Mouse (Mus musculus) ovary, postnatal 10 days (tissue): ENCODE measurements around the gene Nfya.
"Not testable (repeated sequence)": the region's sequence is repeated elsewhere in the genome, so short reads cannot be mapped to it uniquely, and the experiment has no call there.

ENCODE experiments used
- DNase-seq: peaks from one replicate; pipeline ENCODE4 v3.0.0; 2022; ENCODE audit warnings: low spot score

Nfya gene

DNA sequence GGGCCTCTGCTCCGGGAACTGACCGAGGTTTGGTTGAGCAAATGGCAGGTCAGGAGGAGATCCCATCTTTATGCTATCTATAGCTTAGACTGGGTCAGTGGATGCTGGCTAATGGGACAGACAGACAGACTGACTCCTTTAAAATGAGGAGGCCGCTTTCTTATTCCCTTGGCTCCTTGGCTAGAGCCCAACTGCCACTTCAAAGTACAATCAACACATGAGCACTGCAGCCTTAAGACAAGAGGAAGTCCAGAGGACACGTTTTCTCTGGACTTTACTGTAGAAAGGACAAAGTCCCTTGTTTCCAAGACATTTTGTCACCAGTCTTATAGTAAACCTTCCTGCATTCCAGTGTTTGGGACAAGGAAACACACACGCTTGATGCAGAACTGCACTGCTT is 18.3 kb downstream of the Nfya start:
- DNase-seq: no peak

DNA sequence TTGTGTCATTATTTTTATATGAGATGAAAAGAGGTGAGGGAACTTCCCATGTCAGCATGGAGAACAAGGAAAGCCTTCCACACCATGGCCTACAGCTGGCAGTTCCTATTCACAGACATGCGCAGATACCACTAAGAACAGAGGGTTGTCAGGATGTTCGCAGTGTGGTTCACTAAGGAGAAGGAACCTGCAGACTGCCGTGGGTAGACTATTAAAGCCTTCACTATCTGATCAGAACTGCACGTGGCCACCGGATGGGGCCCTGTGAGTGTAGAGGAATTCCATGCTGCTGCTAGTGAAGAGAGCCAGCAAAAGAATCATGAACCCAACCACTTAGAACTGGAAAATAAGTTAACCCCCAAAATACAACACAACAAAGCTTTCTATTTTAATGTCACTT is 20.3 kb downstream of the Nfya start:
- DNase-seq: no peak

DNA sequence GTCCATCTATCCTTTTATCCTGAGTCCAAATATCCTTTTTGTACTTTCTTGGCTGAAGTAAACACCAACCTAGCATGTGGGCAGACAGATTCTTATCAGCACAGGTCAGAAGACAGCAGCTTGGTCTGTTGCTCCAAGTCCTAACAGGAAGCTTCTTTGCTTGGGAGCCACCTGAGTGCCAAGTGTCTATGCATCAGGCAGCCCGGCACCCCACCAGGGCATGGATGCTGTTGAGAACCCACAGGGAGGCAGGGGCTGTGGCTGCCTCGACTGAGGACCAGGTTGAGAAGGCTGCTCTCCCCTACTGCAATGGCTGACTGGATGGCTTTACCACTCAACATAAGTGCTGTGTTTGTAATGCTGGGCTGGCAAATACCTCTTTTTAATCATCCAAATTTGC is 21.0 kb downstream of the Nfya start:
- no peak for DNase-seq

DNA sequence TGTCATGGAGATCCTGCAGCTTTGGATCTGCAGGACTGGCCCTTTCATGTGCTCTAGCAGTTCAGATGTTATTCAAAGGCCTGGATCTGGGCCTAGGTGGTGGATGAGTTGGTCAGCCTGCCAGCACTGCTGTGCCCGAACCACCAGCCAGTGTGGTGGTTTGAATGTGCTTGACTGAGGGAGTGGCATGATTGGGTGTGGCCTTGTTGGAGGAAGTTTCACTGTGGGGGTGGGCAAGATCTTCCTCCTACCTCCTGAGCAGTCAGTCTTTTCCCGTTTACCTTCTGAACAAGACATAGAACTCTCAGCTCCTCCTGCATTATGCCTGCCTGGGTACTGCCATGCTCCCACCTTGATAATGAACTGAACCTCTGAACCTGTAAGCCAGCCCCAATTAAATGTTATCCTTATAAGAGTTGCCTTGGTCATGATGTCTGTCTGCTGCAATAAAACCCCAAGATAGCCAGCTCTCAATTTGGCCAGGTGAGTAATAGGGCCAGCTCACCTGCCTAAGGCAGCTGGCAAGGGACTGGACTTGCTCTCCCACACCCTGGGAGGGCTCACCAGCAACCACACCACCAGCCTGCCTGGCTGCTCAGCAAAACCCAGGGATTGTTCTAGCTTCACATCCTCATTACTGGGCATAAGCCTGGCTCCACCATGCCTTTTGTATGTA is 23.8 kb downstream of the Nfya start:
- DNase-seq: no peak

DNA sequence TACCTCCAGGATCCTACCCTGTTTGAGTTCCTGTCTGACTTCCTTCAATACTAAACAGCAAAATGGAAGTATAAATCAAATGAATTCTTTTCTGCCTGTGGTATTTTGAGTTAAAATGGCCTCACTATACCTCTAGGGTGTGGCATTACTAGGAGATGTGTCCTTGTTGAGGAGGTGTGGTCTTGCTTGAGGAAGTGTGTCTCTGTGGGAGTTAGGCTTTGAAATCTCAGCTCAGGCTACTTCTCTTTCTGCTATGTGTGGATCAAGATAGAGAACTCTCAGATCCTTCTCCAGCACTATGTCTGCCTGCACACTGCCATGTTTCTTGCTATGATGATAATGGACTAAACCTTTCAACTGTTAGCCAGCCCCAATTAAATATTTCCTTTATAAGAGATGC is 30.7 kb downstream of the Nfya start:
- DNase-seq: no peak

DNA sequence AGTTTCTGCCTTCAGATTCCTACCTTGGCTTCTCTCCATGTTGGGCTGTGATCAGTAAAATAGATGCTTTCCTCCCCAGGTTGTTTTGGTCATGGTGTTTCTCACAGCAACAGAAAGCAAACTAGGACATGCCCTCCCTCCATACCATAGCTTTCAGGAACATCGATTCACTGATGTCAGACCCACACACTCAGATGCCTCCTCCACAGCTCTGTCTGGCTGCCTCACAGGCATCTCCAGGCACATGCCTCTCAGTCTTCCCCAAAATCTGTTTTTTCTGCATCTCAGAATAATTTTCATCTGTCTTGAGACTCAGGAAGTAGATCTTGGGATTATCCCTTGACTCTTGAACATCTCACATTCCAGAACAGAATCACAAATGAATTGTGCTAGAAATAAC is 33.6 kb downstream of the Nfya start:
- DNase-seq: no peak

DNA sequence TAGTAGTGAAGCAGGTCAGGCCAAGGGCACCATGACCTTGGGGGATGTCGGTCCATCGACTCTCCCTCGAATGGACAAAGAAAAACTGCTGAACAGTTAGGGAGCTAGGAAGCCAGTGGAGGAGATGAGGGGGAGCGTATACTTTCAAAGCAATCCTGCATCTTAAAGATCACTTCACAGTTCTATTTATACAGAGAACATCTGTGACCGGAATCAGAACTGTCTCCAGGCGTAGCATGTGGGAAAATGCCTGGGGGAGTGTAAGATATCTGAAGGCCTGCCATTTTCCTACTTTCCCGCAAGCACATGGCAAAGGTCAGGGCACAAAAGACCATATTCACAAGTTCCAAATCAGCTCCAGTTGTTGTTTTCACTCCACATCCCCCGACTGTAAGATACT is 36.7 kb downstream of the Nfya start:
- DNase-seq: no peak

DNA sequence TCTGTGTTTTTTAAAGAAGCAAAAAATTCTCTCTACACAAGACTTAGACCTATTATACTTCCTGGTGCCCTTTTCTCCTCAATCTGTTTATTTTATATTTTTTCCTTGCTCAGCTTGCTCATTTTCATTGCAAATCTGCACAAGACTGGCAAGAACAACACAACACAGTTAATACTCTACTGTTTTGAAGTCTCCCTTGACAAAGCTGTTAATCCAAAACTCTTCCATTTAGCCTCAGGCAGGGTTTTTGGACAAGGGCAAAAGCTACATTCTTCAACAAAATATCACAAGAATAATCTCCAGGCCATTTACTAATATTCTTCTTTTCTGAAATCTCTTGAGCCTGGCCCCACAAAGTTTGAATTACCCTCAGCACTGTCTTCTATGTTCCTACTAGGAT is 38.1 kb downstream of the Nfya start:
- no peak for DNase-seq

DNA sequence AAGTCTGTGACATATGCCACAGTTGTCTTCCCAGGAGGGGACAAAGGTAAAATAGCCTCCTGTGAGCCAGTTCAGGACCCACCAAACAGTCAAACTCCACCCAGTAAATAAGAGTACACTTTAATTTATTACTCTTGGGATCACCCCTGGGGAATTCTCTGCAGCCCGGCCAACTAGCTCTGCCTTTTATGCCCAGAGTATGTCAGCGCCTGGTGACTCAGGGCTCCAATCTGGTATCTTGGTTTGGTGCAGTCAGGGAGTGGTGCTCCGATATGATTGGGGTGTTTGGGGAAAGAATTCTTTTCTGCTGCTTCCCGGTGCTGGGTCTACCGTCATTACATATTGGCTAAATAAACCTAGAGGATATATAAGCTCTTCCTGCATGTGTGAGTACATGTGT is 42.9 kb downstream of the Nfya start:
- DNase-seq: no peak

DNA sequence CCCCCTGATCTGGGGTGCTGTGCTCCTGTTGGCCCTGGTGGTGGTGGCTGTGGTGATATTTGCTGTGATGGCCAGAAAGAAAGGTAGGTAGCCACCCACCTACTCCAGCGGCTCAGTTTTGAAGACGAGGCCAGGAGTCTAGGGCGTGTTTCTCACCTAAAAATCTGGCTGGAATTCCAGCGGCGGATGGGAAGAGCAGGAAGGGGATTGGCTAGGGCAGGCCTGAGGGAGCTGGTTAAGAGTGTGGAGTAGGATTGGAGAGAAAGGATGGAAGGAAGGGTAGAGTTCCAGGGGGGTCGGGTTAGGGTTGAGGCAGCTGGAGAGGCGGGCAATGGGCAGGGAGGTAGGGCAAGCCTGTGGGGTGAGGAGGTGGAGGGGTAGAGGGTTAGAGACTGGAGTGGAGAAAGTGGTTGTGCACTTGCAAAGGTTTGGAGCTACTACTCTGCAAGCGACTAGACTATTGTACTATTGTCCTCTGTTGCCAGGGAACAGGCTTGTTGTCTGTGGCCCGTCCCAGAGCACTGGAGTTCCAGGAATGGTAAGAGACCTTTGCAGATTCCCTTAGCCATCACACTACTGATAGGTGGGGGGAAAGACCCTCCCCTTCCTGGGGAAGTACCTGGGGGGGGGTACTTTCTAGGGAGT is 44.1 kb downstream of the Nfya start:
- DNase-seq: no peak

DNA sequence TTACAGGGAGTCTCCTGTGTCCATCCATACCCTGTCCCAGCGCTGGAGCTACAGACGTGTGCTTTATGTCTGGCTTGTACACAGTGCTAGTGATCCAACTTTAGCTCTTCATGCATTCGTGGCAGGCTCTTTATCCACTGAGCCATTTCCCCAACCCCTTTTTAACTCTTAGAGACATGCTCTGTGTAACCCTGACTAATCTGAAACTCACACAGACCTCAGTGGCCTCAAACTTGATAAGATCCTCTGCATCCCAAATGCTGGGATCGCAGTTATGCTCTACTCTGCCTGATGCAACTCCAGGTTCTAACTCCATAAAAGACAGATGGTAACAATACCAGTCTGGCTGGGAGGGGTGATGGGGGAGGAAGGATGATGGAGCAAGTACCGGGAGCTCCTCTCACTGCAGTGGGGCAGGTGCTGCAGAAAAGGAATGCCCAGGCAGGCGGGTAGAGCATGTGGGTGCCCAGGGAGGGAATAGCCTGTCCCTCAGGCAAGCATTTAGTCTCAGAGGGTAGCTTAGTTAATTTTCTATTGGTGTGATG is 46.2 kb downstream of the Nfya start:
- no peak for DNase-seq

DNA sequence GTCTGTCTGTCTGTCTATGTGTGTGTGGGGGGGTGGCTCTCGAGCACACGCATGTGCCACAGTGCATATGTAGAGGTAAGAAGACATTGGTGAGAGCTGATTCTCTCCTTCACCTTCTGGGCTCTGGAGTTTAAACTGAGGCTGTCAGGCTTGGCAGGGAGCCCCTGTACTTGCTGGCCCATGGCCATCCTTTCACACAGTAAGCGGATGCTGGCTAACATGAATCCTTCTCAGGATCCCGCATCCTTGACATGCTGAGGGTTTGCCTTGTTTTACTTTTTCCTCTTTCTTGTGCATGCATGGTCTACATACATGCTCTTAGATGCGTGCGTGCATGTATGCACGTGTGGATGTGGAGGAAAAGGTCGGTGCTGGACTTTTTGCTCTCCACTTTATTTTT is 46.7 kb downstream of the Nfya start:
- no peak for DNase-seq

DNA sequence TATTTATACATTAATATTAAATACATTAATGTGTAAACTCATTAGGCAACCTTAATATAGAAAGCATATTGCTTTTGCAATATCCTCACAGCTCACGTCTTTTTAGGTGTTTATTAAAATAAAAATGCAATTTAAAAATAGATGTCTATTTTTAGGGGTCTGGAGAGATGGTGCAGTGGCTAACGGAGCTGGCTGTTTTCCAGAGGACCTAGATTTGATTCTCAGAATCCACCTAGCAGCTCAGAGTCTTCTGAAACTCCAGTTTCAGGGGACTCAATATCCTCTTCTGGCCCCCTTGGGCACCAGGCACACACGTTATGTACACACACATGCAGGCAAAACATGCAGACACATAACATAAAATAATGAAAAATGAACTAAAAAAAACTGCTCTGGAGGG is 47.4 kb downstream of the Nfya start:
- no peak for DNase-seq

DNA sequence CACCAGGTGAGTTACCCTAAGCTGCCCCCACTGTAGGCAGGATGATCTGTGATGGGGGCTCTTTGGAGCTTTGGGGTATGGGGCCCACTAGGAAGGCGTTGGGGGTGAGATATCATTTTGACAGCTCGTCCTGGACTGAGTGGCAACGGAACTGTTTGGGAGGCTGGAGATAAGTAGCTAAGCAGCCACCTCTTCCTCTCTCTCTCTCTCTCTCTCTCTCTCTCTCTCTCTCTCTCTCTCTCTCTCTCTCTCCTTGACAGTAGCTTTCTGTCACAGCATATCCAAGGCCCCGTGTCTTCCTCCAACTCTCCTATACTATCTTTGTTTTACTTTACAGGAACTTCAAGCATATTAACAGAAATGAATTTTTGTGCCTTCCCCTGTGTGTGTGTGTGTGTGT is 49.2 kb downstream of the Nfya start:
- no peak for DNase-seq

DNA sequence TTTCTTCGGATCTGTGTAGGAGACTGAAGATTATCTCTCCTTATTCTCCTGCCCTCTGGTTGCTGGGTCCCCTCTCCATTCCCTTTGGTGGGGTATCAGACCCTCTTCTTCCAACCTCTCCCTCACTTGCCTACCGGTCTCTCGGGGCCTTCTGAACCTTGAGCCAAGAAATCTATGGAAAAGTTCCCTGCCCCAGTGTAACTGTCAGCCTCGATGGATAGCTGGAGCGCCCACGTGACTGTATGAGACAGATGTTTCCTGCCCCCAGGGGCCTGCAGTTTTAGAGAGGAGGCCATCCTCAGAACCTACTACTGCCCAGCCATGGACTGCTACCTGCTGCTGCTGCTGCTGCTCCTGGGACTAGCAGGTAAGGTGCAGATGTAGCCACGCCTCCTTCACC is 50.1 kb downstream of the Nfya start, which contains the start of gene Treml1:
TSS of gene Treml1 (plus strand) at position 301 of the 400 bp plus-strand sequence.
- DNase-seq: no peak

DNA sequence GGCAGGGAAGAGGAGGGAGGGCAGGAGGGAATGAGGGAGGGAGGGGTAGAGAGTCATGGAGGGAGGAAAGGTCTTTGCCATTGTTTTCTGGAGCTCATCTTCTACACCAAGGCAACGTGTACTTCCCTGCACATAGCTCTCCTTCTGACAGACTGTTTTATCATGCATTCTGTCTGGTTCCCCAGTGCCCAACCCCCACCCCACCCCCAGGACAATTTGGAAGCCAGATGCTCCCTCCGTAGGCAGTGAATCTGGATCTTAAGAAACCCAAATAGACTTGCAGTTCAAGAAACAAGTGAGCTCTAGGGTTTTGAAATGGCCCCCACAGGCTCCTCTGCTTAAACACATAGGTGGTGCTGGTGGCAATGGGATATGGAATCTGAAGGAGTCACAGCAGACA is 51.8 kb downstream of the Nfya start:
- DNase-seq: no peak

DNA sequence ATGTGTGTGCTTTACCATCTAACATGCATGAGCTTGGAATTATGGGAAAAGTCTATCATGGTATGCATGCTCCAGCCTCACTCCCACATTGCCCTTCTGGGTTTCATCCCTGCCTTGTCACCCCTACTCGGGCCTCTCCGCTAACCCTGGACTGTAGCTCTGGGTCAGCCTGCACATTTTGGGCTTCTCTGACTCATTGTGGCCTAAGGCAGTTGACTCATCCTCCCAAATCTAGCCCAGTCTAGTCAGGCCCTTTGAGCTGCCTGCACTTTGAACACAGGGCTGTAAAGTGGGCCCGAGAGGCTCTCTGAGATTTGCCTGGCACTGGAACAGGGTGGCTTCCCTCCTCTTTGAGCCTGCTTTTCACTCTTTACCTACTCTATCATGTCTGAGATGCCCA is 53.9 kb downstream of the Nfya start:
- no peak for DNase-seq

DNA sequence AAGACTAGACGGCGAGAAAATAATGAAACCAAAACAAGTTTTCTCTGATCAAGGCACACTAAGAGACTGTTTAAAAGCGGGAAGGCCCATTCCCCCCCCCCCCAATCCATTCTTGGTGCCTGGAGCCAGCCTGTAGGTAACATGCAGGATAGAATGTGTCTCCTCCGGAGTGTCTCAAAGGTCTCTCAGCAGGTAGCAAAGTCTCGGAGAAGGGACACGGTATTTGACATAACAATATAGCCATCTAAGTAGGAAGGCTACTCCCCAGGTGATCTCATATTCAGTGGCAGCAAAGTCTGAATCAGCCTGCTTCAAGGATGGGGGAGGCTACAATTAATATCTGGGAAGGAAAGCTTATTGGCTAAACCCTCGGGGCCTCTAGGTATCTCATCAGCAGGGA is 56.7 kb downstream of the Nfya start:
- DNase-seq: not testable (repeated sequence)

DNA sequence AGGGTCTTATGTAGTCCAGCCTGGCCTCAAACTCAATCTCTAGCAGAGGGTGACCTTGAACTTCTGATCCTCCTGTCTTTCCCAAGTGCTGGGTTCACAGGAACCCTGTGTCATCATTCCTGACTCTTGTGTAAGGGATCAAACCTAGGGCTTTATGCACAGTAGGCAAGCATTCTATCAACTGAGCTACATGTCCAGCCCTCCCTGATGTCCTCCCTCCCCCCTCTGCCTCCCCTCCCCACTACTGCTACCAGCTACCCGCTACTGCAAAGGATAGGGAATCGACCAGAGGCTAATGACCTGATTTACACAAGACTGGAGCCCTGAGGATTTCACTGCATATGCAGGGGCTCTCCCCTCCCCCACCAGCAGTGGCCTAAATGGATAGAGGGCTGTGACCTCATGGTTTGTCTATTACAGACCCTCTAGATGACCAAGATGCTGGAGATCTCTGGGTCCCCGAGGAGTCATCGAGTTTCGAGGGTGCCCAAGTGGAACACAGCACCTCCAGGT is 59.0 kb downstream of the Nfya start:
- no peak for DNase-seq

DNA sequence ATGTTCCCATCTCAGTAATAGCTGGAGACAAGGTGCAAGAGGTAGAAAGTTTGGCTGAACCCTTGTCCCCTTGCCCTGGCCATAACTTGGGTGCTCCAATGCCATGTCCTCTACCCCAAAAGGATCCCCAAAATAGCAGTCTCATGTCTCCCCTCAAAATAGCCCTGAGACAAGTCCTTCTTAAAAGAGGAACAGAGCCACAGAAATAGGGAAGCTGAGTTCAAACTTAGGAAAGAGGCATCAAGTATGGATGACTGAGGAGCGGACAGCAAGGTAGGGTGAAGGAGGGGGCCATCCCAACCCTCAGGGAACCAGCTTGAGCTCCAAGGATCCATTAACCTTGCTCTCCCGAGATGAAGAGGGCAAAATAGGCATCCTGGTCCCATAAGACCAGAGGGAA is 62.4 kb downstream of the Nfya start:
- no peak for DNase-seq

DNA sequence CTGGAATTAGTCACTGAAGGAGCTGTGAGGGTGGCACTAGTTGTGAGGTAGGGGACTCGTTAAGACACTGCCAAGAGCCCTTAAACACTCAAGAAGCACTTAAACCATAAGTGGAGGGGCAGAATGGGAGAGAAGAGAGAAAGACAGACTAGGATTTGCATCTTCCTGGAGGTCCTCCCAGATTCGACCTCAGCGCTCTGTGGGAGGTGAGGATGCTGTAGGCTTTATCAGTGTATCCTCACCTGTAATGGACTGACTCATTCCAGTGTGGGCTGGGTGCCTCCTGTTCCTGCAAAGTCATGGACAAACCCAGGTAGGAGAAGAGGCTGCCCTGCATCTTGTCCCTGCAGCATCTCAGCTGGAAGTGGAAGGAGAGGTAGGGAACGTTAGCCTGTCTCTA is 62.9 kb downstream of the Nfya start:
- DNase-seq: no peak

DNA sequence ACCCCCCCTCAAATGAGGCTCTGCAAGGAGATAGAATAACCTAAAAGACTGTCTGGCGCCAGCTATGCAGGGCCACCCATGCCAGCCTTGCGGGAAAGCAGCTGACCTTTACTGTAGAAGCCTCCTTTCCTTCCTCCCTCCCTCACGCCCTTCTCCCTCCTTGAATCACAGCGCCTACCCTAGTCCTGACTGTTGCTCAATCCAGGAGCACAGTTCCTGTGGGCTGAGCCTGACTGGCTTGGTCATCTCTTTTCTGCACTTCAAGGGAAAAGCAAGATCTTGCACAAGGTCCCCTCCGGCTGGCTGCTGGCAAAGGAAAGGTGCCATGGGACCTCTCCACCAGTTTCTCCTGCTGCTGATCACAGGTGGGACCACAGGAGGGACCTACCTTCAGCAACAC is 63.5 kb downstream of the Nfya start, which contains the start of gene Trem2:
TSS of gene Trem2 (plus strand) at position 171 of the 400 bp plus-strand sequence.
- no peak for DNase-seq

DNA sequence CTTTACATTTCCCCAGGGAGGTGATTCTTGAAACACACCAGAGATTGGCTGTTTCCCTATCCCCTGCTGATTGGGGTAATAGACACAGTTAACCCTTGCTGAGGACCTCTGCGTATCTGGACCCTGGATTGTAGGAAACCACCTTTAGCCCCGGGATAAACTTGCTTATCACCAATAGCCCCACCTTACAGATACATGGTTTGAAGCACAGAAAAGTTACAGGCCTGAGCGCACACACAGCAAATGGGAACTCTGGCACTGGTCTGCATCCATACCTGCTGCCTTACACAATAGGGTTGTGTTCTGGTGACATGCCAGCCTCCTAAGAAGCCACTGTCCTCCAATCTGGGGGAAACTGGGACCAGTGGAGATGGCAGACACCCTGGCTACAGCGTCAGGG is 63.9 kb downstream of the Nfya start:
- DNase-seq: no peak

DNA sequence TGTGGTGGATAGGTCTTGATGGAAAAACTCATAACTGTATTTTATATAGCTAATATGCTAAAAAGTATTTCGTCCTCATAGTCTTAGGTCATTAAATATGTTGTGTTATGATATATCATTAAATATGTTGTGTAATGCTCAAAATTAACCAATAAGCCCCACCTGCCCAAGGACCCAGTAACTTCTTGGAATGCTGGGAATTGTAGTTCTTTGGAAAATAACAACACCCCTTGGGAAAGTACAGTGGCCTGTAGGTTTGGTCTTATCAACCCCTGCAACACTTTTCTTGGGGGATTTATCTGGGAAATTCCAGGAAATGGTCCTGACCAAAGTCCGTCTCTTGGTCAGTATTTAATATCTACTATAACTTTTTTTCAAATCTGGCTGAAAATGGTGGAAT is 66.6 kb downstream of the Nfya start:
- DNase-seq: no peak
